Mouse (Mus musculus) thymus, adult 2 months (tissue): ENCODE data around the gene Cdk5r2.
"Not testable (repeated sequence)": the region's sequence is repeated elsewhere in the genome, so short reads cannot be mapped to it uniquely, and the experiment has no call there.

Experiments
- CTCF ChIP-seq: fragments of 200-500 bp; IDR thresholded peaks from 2 replicates; pipeline ENCODE4 v1.5.1; 2012; ENCODE audit warnings: mild to moderate bottlenecking, control low read depth, low read length, moderate library complexity, borderline replicate concordance; ENCODE audit not compliant: control insufficient read depth, poor library complexity, insufficient read depth; ENCODE audit errors: extremely low read depth
- POLR2A ChIP-seq: fragments of 200-500 bp; IDR thresholded peaks from 2 replicates; pipeline ENCODE4 v1.6.1; 2012; ENCODE audit warnings: mild to moderate bottlenecking, low read length, control low read depth, moderate library complexity; ENCODE audit not compliant: control insufficient read depth, poor library complexity, insufficient read depth; ENCODE audit errors: extremely low read depth

DNA sequence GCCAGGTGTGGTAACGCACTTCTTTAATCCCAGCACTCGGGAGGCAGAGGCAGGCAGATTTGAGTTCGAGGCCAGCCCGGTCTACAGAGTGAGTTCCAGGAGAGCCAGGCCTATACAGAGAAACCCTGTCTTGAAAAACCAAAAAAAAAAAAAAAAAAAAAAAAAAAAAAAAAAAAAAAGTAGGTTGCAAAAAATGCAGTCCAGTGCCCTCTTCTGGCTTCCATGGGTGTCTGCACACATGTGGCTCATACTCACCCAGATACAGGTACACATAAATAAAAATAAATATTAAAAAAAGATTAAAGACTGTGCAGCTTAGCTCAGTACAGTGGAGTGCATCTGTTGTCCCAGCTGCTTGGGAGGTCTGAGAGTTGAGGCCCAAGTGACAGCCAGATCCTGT lies 31.1 kb upstream of the Cdk5r2 start:
- not testable (repeated sequence) for TF ChIP-seq CTCF, POLR2A
